Mouse (Mus musculus) lung, adult 2 months (tissue): Measurements from ENCODE around the gene Fkbp2. TPM values are rescaled to one million over a fixed set of nuclear protein-coding genes. Genes with fewer than 3 reads are reported as not detected.
A peak's percentile ranks its signal among the peaks of the same experiment; 100 is the strongest.

Experiments used
- DNase-seq: peaks from one replicate; pipeline ENCODE4 v3.0.0; 2022
- H3K4me1 ChIP-seq: fragments of 200-500 bp; 2 replicates; pipeline ENCODE4 v1.6.1; 2011; ENCODE audit warnings: low read length; ENCODE audit not compliant: control insufficient read depth, insufficient read depth
- H3K4me3 ChIP-seq: fragments of 200-500 bp; replicated peaks from 2 replicates; pipeline ENCODE3; 2011; ENCODE audit warnings: low read depth, mild to moderate bottlenecking, control low read depth, low read length; ENCODE audit errors: extremely low read depth
- CTCF ChIP-seq: fragments of 200-500 bp; IDR thresholded peaks from 2 replicates; pipeline ENCODE4 v1.5.1; 2011; ENCODE audit warnings: mild to moderate bottlenecking, low read length, control low read depth; ENCODE audit not compliant: insufficient read depth
- POLR2A ChIP-seq: fragments of 200-500 bp; IDR thresholded peaks from 2 replicates; pipeline ENCODE4 v1.6.1; 2011; ENCODE audit warnings: low read depth, mild to moderate bottlenecking, control low read depth, low read length, borderline replicate concordance; ENCODE audit errors: extremely low read depth
- WGBS: fragments of 180-500 bp; shearing (Covaris S2); methylation state at CpG from one replicate; pipeline ENCODE4 v1.1.7; 2018; 5-methylcytosine and 5-hydroxymethylcytosine counted together
- polyA plus RNA-seq: library from polyadenylated mRNA; depleted of rRNA; stranded (reverse); fragments of >200 nt; gene quantifications from 2 replicates; pipeline ENCODE4 v1.2.3, GENCODE M21; 2012

Fkbp2 gene
- polyA plus RNA-seq, 1 experiment: 51.3 TPM

DNA sequence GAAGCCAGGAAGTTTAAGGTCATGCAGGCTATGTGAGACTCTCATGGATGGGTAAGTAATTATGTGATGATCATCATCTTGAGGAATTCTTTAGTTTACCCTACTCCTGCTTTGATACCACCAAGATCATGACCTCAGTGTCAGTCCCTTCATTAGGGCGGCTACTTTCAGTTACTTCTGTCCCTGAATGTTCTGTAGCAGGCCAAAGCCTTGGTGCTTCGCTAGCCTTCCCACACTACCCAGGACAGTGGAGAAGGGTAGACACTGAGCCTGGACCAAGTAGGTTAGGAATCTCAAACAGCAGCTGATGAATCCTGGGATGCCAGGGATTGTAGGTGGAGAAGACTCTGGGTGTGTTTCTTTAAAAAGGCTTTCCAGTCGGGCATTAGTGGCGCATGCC is 1.2 kb upstream of the Fkbp2 start:
- peaks cover 5% of the 10 kb centered on the region for H3K4me1 ChIP-seq
- no peak overlapping the region for H3K4me3 ChIP-seq
- TF ChIP-seq POLR2A (no peak), CTCF (no peak)
- DNase-seq: no peak
- 87% methylated on average over 4 of the region's 4 CpGs for WGBS

DNA sequence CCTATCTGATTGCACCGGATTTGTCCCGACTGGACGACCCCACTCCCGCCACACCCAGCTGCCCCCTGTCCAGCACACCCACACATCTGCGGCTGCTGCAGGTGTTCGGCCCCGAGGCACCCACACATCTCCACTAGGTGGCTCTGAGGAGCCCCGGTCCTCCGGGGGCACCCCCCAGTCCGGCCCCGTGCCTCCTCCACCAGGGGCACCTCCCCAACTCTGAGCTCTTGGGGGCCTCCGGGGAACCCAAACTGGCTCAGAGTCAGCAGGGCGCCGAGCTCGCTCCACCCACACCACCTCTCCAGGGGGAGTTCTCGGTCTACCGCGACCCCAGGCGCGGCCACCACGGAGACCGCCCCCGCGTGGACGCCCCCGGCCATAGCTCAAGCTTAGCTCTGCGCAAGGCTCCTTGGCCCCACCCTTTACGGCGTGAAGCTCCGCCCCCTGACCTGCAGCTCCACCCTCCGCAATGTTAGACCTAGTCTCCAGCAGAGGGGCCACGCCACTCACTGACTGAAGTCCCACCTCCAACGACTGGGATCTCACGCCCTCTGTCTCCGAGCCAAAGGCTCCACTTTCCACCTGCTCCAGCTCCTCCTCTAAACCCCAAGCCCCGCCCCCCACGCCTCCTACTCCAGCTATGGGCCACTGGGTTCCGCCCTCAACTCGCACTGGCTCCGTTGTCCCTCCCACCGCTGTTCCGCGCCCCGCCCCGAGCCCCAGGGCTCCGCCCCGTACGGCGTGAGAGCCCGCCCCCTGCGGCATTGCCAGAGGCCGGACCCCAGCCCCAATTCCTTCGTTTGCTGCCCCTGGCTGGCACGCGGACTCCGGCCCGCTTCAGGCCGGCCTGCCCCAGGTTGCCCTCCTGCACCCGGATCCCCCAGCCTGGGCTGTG is 568 bp downstream of the Fkbp2 start:
- Histone ChIP-seq H3K4me1 (peaks cover 15% of the 10 kb centered on the region), H3K4me3 (peak overlapping the region; percentile 80)
- TF ChIP-seq CTCF (peak; percentile 31; the same call in 1 of the 2 replicates), POLR2A (peak; percentile 57; the same call in 1 of the 2 replicates)
- peak; percentile 99 for DNase-seq
- WGBS: under 1% methylated on average over 58 of the region's 59 CpGs

- DNase-seq: no peak
These were observed 1.3 kb downstream of the Fkbp2 start for GRCm38 (mm10) chr19:6979001-6979479.

GRCm38 (mm10) chr19:6978639-6978974 is 1.7 kb downstream of the Fkbp2 start:
- WGBS: 54% methylated on average over 3 of the region's 3 CpGs
- no peak for DNase-seq
- TF ChIP-seq CTCF (no peak), POLR2A (no peak)
- peaks cover 15% of the 10 kb centered on the region for H3K4me1 ChIP-seq
- no peak overlapping the region for H3K4me3 ChIP-seq

More at GRCm38 (mm10) chr19:6979001-6979479, 1.3 kb downstream of the Fkbp2 start:
- TF ChIP-seq CTCF: no peak
- no peak for TF ChIP-seq POLR2A
- WGBS: 13% methylated on average over 11 of the region's 11 CpGs
- H3K4me3 ChIP-seq: peak overlapping the region; percentile 80
- peaks cover 15% of the 10 kb centered on the region for H3K4me1 ChIP-seq

DNA sequence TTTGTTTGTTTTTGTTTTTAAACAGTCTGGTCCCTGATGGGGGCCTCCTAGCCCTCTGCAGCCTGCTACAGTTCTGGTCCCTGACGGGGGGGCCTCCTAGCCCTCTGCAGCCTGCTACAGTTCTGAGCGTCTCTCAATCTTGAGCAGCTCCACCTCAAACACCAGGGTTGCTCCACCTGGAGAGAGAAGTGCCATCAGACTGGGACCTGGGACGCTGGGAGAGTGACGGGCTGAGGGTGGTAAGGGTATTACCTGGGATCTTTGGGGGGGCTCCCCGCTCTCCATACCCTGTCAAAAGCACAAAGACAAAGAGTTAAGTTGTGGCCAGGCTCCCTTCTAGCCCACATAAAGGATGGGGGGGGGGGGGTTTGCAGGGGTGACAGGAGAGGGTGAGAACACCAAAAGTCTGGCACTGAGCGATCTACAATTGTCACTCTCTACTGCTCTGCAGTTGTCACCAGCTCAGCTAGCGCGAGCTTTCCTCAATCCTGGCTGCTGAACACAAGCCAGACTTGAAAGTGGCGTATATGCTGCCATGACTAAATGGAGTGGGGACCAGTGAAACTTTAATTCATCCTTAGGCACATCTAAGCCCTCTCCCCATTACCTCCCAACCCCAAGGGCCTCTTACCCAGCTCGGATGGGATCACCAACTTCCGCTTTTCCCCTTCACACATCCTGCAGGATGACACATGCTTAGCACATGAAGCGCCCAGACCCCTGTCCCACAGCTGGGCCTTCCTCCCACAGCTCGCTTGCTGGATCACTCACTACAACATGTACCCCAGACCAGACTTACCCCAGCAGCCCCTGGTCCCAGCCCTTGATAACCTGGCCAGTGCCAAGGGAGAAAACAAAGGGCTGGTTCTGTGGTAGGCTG is 2.3 kb downstream of the Fkbp2 start:
- TF ChIP-seq CTCF (no peak), POLR2A (no peak)
- 83% methylated on average over 13 of the region's 13 CpGs for WGBS
- Histone ChIP-seq H3K4me1 (peaks cover 15% of the 10 kb centered on the region), H3K4me3 (no peak overlapping the region)
- no peak for DNase-seq

DNA sequence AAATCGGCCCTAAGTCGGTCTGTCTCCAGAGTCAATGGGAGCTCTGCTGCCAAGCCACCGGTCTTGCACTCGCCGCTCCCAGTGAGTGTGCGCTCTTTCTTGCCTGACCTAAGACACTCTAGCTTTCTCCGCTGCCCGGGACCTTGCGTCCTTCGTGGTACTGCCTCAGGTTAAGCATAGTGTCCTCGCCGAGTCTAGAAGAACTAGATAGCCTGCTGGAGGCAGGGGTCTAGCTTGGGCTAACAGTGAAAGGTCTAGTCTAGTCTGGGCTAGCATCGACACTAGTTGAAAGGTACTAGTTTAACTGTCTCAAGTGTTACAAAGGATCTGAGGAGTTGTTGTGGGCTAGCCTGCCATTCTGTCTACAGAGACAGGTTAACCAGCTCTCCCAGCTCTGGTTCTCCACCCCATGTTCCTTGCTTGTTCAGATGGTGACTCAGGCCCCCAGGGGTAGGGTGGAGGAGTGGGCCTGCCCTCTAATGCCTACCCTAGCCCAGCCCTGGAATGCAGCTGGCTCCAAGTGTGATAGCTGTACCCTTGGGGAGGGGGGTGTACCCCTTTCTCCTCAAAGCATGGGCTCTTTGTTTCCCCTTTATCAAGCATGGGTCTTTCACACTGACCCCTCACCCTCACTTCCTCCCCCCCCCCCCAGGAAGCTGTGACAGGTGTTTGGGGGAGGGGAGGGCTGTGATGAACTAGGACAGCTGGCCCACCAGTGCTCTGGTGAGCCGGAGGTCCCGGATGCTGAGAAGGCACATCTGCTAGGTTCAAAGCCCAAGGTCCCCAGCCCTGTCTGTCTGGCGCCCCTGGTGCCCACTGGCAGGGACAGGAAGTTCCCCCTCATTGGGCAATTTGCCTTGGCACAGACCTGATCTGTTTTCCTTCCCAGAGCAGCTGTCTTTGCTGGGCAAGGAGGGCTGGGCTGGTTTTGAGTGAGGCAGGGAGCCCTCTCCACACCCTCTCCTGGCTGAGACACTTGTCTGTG is 4.5 kb downstream of the Fkbp2 start, which contains the start of gene Plcb3:
TSS of gene Plcb3 (minus strand) at position 934 of the 985 bp plus-strand sequence.
- TF ChIP-seq POLR2A: peak; percentile 15; the same call in 1 of the 2 replicates
- TF ChIP-seq CTCF: 0 out of 2 replicates have a peak, but pooled peaks have one; percentile 14
- under 1% methylated on average over 16 of the region's 16 CpGs for WGBS
- H3K4me1 ChIP-seq: peaks cover 17% of the 10 kb centered on the region
- DNase-seq: peak; percentile 50
- H3K4me3 ChIP-seq: peak within 1 kb of the TSS; percentile 61

DNA sequence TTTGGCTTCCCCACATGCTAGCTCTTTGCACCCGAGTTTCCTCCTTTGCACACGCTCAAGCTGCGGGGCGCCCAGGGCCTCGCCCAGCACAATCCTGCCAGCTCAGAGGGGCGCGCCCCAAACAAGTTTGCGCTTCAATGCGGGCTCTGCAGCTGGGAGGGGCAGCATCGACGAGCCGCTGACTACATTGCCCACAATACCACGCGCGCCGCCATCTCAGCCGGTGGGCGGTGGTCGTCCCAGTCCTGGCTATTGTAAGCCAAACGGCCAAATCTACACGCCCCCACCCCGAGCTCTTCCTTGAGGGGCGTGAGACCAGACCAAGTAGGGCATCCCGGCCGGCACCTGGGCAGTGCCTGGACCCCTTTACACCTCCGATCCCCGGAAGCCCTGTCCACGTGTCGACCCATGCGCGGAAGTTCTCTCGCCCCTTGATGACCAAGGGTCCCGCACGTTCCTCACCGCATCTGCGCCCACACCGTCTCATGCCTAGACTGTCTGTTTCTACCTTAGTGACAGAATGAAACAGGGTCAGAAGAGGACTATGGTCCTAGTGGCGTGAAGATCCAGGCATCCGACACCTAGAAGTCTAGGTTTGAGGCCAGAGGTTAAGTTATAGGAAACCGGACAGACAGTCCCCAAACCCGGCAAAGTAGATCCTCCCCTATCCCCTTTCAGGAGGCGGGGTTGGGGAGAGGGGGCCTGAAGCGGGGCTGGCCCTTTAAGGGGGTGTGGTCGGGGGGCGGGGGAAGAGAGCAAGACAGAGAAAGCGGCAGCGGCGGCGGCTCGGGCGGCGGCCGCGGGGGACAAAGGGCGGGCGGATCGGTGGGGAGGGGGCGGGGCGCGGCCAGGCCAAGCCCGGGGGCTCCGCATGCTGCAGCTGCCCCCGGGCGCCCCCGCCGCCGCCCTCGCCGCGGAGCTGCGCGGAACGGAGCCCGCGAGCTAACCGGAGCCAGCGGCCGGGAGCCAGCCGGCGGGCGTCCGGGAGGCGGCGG is 5.8 kb downstream of the Fkbp2 start, which contains the start of gene Ppp1r14b:
TSS of gene Ppp1r14b (plus strand) at position 758 of the 995 bp plus-strand sequence.
- 1% methylated on average over 72 of the region's 84 CpGs for WGBS

More for the DNA sequence above, 5.8 kb downstream of the Fkbp2 start, which contains the start of gene Ppp1r14b:
- H3K4me1 ChIP-seq: peaks cover 22% of the 10 kb centered on the region
- TF ChIP-seq CTCF (no peak), POLR2A (peak; percentile 33; the same call in 1 of the 2 replicates)
- DNase-seq: peak; percentile 82
- H3K4me3 ChIP-seq: peak within 1 kb of the TSS; percentile 99
